Mouse (Mus musculus) hindbrain, embryonic 16.5 days (tissue): ENCODE measurements around the gene Ace. TPM values are rescaled to one million over a fixed set of nuclear protein-coding genes. Genes with fewer than 3 reads are reported as not detected.

ENCODE experiments used
- ATAC-seq: fragments of 200-750 bp; cut with Nextera tagmentation; 2 replicates; pipeline ENCODE4 v1.8.0; 2017; ENCODE audit warnings: moderate TSS enrichment, moderate library complexity
- H3K27ac ChIP-seq: fragments of 300-500 bp; sonication (generic); 2 replicates; pipeline ENCODE4 v1.5.1; 2014; ENCODE audit warnings: low read depth, mild to moderate bottlenecking, control low read depth, low read length, moderate library complexity
- H3K27me3 ChIP-seq: fragments of 300-500 bp; sonication (generic); replicated peaks from 2 replicates; pipeline ENCODE4 v1.6.1; 2014; ENCODE audit warnings: low read length; ENCODE audit not compliant: control insufficient read depth, insufficient read depth
- H3K36me3 ChIP-seq: fragments of 300-500 bp; sonication (generic); 2 replicates; pipeline ENCODE4 v1.6.1; 2014; ENCODE audit warnings: mild to moderate bottlenecking, low read length, moderate library complexity, mixed read lengths; ENCODE audit not compliant: control insufficient read depth, insufficient read depth
- H3K4me1 ChIP-seq: fragments of 300-500 bp; sonication (generic); 2 replicates; pipeline ENCODE4 v1.6.1; 2014; ENCODE audit warnings: low read depth, low read length; ENCODE audit not compliant: control insufficient read depth, insufficient read depth
- H3K4me2 ChIP-seq: fragments of 300-500 bp; sonication (generic); 2 replicates; pipeline ENCODE4 v1.6.1; 2014; ENCODE audit warnings: mild to moderate bottlenecking, low read length, control low read depth, moderate library complexity
- H3K4me3 ChIP-seq: fragments of 300-500 bp; sonication (generic); 2 replicates; pipeline ENCODE4 v1.5.1; 2014; ENCODE audit warnings: mild to moderate bottlenecking, low read length, control low read depth, moderate library complexity
- H3K9ac ChIP-seq: fragments of 300-500 bp; sonication (generic); 2 replicates; pipeline ENCODE4 v1.6.1; 2014; ENCODE audit warnings: low read depth, mild to moderate bottlenecking, control low read depth, low read length, moderate library complexity
- H3K9me3 ChIP-seq: fragments of 300-500 bp; sonication (generic); 2 replicates; pipeline ENCODE4 v1.6.1; 2014; ENCODE audit warnings: mild to moderate bottlenecking, low read length, moderate library complexity; ENCODE audit not compliant: control insufficient read depth
- WGBS: fragments of 180-500 bp; shearing (Covaris S2); extraction: QIAGEN DNeasy Blood & Tissue Kit; methylation state at CpG from one replicate; pipeline ENCODE4 v1.1.7; 2014; 5-methylcytosine and 5-hydroxymethylcytosine counted together
- polyA plus RNA-seq: library from polyadenylated mRNA; unstranded; fragments of >200 nt; fragmentation: Nextera tagmentation; extraction: Ambion mirVana; gene quantifications from 2 replicates; pipeline ENCODE4 v1.2.1, GENCODE M21; 2015

Gene Ace
- polyA plus RNA-seq, 1 experiment from 2014 or later = 8.6 TPM

- 90% methylated on average over 8 of the region's 8 CpGs for WGBS
- Histone ChIP-seq H3K9me3 (no peaks in the 10 kb centered on the region), H3K27ac (no peak overlapping the region), H3K4me1 (no peaks in the 10 kb centered on the region; the same call in 1 of the 2 replicates), H3K4me3 (no peak overlapping the region), H3K4me2 (no peak overlapping the region), H3K27me3 (no peaks in the 10 kb centered on the region), H3K9ac (no peak overlapping the region), H3K36me3 (0 out of 2 replicates have a peak, but pooled peaks cover 2% of the 10 kb centered on the region)
- ATAC-seq = no peak
Measured at GRCm38 (mm10) chr11:105933746-105934145, 34.0 kb upstream of the Ace start.

DNA sequence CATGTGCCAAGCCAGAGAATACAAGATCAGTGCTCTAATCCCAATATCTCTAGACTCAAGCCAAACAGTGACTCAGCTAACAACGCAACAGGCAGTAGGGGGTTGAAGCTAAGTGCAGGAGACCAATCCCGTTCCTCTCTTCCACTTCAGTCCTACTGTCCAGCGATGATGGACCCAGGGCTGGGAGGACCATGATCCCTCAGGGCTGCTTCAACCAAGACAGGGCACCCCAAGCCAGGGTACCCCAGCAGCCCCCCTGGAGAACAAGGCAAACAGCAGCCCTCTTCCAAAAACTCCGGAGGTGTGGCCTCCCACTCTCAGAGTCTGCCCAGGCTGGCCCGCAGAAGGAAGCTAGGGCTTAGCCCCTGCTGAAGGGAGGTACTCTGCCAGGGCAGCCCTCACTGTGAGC lies 33.4 kb upstream of the Ace start:
- Histone ChIP-seq H3K4me3 (no peak overlapping the region), H3K4me1 (no peaks in the 10 kb centered on the region; the same call in 1 of the 2 replicates), H3K36me3 (0 out of 2 replicates have a peak, but pooled peaks cover 2% of the 10 kb centered on the region), H3K9ac (no peak overlapping the region), H3K27ac (no peak overlapping the region; the same call in 1 of the 2 replicates), H3K9me3 (no peaks in the 10 kb centered on the region), H3K27me3 (no peaks in the 10 kb centered on the region), H3K4me2 (no peak overlapping the region)
- no peak for ATAC-seq
- WGBS = 78% methylated on average over 5 of the region's 5 CpGs

- Histone ChIP-seq H3K36me3 (0 out of 2 replicates have a peak, but pooled peaks cover 2% of the 10 kb centered on the region), H3K4me1 (no peaks in the 10 kb centered on the region; the same call in 1 of the 2 replicates), H3K27me3 (no peaks in the 10 kb centered on the region), H3K4me3 (no peak overlapping the region), H3K4me2 (no peak overlapping the region), H3K27ac (no peak overlapping the region; the same call in 1 of the 2 replicates), H3K9ac (no peak overlapping the region), H3K9me3 (no peaks in the 10 kb centered on the region)
- ATAC-seq = no peak
- 24% methylated on average over 6 of the region's 6 CpGs for WGBS
Measured at GRCm38 (mm10) chr11:105934816-105935215, 32.9 kb upstream of the Ace start.

DNA sequence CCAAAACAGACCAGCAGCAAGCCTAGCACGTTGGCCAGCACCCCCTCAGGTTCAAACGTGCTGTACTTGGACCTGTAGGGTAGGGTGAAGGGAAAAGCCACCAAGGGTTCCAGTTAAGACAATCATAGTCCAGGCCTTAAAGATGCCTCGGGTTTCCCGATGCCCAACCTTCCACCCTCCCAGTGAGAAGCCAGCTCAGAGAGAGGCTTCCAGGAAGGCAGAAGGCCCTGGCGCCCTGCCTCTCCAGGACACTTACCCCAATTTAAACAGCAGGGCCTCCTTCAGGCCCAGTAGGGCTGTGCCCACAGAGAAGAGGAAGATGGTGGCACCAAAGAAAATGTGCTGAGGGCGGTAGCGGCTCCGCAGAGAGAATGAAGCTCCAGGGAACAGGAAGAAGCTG lies 32.2 kb upstream of the Ace start:
- WGBS = 90% methylated on average over 8 of the region's 8 CpGs
- Histone ChIP-seq H3K27ac (no peak overlapping the region), H3K4me1 (no peaks in the 10 kb centered on the region; the same call in 1 of the 2 replicates), H3K9me3 (no peaks in the 10 kb centered on the region), H3K36me3 (0 out of 2 replicates have a peak, but pooled peaks cover 2% of the 10 kb centered on the region), H3K4me2 (no peak overlapping the region), H3K27me3 (no peaks in the 10 kb centered on the region), H3K4me3 (no peak overlapping the region), H3K9ac (no peak overlapping the region)
- ATAC-seq = no peak

DNA sequence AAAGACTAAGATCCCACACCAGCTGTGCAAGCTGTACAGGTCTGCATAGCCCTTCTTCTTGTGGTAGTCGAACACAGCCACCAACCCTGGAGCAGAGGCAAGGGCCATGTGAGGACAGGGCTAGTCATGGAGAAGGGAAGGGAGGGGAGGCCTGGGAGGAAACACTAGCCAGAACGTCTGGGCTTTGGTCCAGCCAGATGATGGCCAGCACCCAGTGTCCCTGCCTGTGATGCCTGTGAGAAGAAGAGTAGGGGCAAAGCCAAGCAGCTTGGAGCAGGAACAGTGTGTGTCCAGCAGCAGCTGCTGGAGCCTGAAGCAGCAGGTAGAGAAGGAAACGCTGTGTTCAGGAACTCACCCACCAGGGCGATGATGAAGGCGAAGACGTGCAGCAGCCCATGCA lies 31.5 kb upstream of the Ace start:
- Histone ChIP-seq H3K4me2 (no peak overlapping the region), H3K4me1 (no peaks in the 10 kb centered on the region; the same call in 1 of the 2 replicates), H3K27ac (no peak overlapping the region), H3K9me3 (no peaks in the 10 kb centered on the region), H3K9ac (no peak overlapping the region), H3K36me3 (0 out of 2 replicates have a peak, but pooled peaks cover 2% of the 10 kb centered on the region), H3K27me3 (no peaks in the 10 kb centered on the region), H3K4me3 (no peak overlapping the region)
- 0 out of 2 replicates have a peak, but pooled peaks have one; percentile 6 for ATAC-seq
- WGBS = 87% methylated on average over 6 of the region's 6 CpGs

DNA sequence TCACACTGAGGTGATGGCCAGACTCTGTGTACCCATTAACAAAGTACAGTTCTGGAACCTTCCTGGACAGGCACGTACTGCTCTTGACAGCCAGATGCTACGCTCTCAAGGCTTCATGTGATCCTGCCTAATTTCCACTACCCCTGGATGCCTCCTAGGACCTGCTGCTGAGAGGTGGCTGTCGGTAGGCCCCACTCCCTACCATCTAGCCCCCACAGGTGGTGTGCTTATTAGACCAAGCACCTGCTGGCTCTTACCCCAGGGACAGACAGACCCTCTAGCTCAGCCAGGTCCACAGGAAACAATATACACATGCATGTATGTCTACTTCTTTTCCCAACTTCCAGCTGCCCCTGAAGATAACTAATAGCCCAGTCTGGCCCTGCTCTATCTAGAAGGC lies 30.8 kb upstream of the Ace start:
- no peak overlapping the region for H3K27ac ChIP-seq
- H3K4me1 ChIP-seq = no peaks in the 10 kb centered on the region; the same call in 1 of the 2 replicates
- no peak for ATAC-seq
- H3K9me3 ChIP-seq = no peaks in the 10 kb centered on the region
- 93% methylated on average over 3 of the region's 3 CpGs for whole genome bisulfite sequencing
- no peaks in the 10 kb centered on the region for H3K27me3 ChIP-seq
- H3K36me3 ChIP-seq = 0 out of 2 replicates have a peak, but pooled peaks cover 2% of the 10 kb centered on the region
- no peak overlapping the region for H3K9ac ChIP-seq
- H3K4me3 ChIP-seq = no peak overlapping the region
- H3K4me2 ChIP-seq = no peak overlapping the region

DNA sequence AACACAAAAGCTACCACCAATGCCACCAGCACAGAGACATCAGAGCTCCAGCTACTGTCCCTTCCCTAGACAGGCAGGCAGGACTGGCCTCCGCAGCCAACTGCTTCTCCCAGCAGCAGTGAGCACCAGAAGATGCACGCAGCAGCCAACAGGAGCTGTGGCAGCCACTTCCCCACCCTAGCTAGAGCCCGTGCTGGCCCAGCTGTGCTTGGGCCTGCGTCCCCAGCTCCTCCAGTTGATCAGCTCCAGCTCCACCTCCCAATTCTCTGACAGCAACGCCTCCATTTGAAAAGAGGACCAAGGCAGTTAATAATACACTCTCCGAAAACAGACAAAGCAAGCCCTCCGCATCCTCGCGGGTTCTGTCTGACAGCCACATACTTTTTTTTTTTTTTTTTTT lies 29.0 kb upstream of the Ace start:
- H3K9me3 ChIP-seq = no peaks in the 10 kb centered on the region
- peaks cover 8% of the 10 kb centered on the region for H3K4me1 ChIP-seq
- no peak overlapping the region for H3K4me2 ChIP-seq
- H3K4me3 ChIP-seq = no peak overlapping the region
- no peak overlapping the region for H3K27ac ChIP-seq
- no peak overlapping the region for H3K9ac ChIP-seq
- no peaks in the 10 kb centered on the region for H3K27me3 ChIP-seq
- no peak for ATAC-seq
- H3K36me3 ChIP-seq = 0 out of 2 replicates have a peak, but pooled peaks cover 2% of the 10 kb centered on the region
- 43% methylated on average over 9 of the region's 9 CpGs for WGBS

DNA sequence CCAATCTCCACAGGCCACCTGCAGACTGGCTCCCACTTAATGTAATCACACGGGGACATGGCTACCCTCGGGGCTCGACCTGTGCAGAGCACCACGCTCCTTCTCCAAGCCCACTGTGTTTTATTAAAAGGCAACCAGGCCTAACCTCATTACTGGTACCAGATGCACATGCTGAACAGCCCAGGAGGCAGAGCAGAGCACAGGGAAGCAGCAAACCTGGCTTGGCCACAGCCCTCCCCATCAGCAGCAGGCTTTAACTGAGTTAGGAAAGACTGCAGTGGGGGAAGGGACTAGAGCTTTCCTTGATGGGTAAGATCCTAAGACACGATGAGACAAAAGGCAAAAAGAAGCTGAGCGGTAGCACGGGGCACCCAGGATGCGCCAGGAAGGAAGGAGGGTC lies 25.8 kb upstream of the Ace start:
- H3K4me3 ChIP-seq = no peak overlapping the region
- H3K9ac ChIP-seq = 0 out of 2 replicates have a peak overlapping the region, but pooled peaks have one; percentile 10
- no peaks in the 10 kb centered on the region for H3K27me3 ChIP-seq
- peaks cover 13% of the 10 kb centered on the region for H3K4me1 ChIP-seq
- H3K9me3 ChIP-seq = no peaks in the 10 kb centered on the region
- 63% methylated on average over 8 of the region's 8 CpGs for WGBS
- no peak overlapping the region for H3K4me2 ChIP-seq
- ATAC-seq = no peak
- no peaks in the 10 kb centered on the region for H3K36me3 ChIP-seq
- H3K27ac ChIP-seq = no peak overlapping the region

GRCm38 (mm10) chr11:105943133-105944102 lies 24.3 kb upstream of the Ace start:
- H3K4me1 ChIP-seq = peaks cover 13% of the 10 kb centered on the region
- ATAC-seq = peak; percentile 35
- H3K36me3 ChIP-seq = no peaks in the 10 kb centered on the region
- no peaks in the 10 kb centered on the region for H3K9me3 ChIP-seq
- H3K4me3 ChIP-seq = peak overlapping the region; percentile 70
- no peaks in the 10 kb centered on the region for H3K27me3 ChIP-seq
- peak overlapping the region; percentile 91 for H3K4me2 ChIP-seq
- 7% methylated on average over 43 of the region's 47 CpGs for WGBS
- H3K27ac ChIP-seq = peak overlapping the region; percentile 77
- H3K9ac ChIP-seq = peak overlapping the region; percentile 72
